Mouse (Mus musculus): ENCODE measurements at regions not wholly inside any gene's neighbourhood (a gene's known extent, or its start where the extent isn't known, plus 50 kb on each side); places are given as distances from the start of the nearest gene placed in this dataset.
A peak's percentile ranks its signal among the peaks of the same experiment; 100 is the strongest.

GRCm38 (mm10) chr4:62755237-62755900, 195.7 kb downstream of the Rgs3 start:
- ATAC-seq (replicated peaks in 1 of 2; ENCODE audit: insufficient read depth in 1 of 2, low FRiP score in 2 of 2, low TSS enrichment in 1 of 2, low read depth in 1 of 2, poor library complexity in 2 of 2, severe bottlenecking in 2 of 2), result peak; percentile 82 to 88

- ATAC-seq (replicated peaks in 1 of 2; ENCODE audit: insufficient read depth in 1 of 2, low FRiP score in 2 of 2, low TSS enrichment in 1 of 2, low read depth in 1 of 2, poor library complexity in 2 of 2, severe bottlenecking in 2 of 2), result peak; percentile 20; a peak in 3 of 4 replicates
Observed at GRCm38 (mm10) chr4:62756721-62757206, 197.1 kb downstream of the Rgs3 start.

GRCm38 (mm10) chr4:62760748-62761604, 201.3 kb downstream of the Rgs3 start:
- ATAC-seq (replicated peaks in 1 of 2; ENCODE audit: insufficient read depth in 1 of 2, low FRiP score in 2 of 2, low TSS enrichment in 1 of 2, low read depth in 1 of 2, poor library complexity in 2 of 2, severe bottlenecking in 2 of 2), result no peak

- ATAC-seq (replicated peaks in 1 of 2; ENCODE audit: insufficient read depth in 1 of 2, low FRiP score in 2 of 2, low TSS enrichment in 1 of 2, low read depth in 1 of 2, poor library complexity in 2 of 2, severe bottlenecking in 2 of 2), result peak; percentile 27 to 54; a peak in 3 of 4 replicates
Observed at GRCm38 (mm10) chr4:62761672-62762071, 202.0 kb downstream of the Rgs3 start.

- peak; percentile 88 to 94 for ATAC-seq (replicated peaks in 1 of 2; ENCODE audit: insufficient read depth in 1 of 2, low FRiP score in 2 of 2, low TSS enrichment in 1 of 2, low read depth in 1 of 2, poor library complexity in 2 of 2, severe bottlenecking in 2 of 2)
Observed at GRCm38 (mm10) chr4:62763990-62764389, 201.4 kb upstream of the Zfp618 start.

GRCm38 (mm10) chr4:62769469-62770234, 195.7 kb upstream of the Zfp618 start:
- ATAC-seq (replicated peaks in 1 of 2; ENCODE audit: insufficient read depth in 1 of 2, low FRiP score in 2 of 2, low TSS enrichment in 1 of 2, low read depth in 1 of 2, poor library complexity in 2 of 2, severe bottlenecking in 2 of 2), result no peak

- ATAC-seq (replicated peaks in 1 of 2; ENCODE audit: insufficient read depth in 1 of 2, low FRiP score in 2 of 2, low TSS enrichment in 1 of 2, low read depth in 1 of 2, poor library complexity in 2 of 2, severe bottlenecking in 2 of 2), result peak; percentile 47 to 79; a peak in 3 of 4 replicates
Observed at GRCm38 (mm10) chr4:62775005-62775609, 190.3 kb upstream of the Zfp618 start.

- ATAC-seq (replicated peaks in 1 of 2; ENCODE audit: insufficient read depth in 1 of 2, low FRiP score in 2 of 2, low TSS enrichment in 1 of 2, low read depth in 1 of 2, poor library complexity in 2 of 2, severe bottlenecking in 2 of 2), result no peak
Observed at GRCm38 (mm10) chr4:62776881-62777280, 188.5 kb upstream of the Zfp618 start.

- no peak for ATAC-seq (replicated peaks in 1 of 2; ENCODE audit: insufficient read depth in 1 of 2, low FRiP score in 2 of 2, low TSS enrichment in 1 of 2, low read depth in 1 of 2, poor library complexity in 2 of 2, severe bottlenecking in 2 of 2)
Observed at GRCm38 (mm10) chr4:62777436-62777835, 187.9 kb upstream of the Zfp618 start.

GRCm38 (mm10) chr4:62778621-62779020, 186.8 kb upstream of the Zfp618 start:
- no peak for ATAC-seq (replicated peaks in 1 of 2; ENCODE audit: insufficient read depth in 1 of 2, low FRiP score in 2 of 2, low TSS enrichment in 1 of 2, low read depth in 1 of 2, poor library complexity in 2 of 2, severe bottlenecking in 2 of 2)

- peak; percentile 90 to 91 for ATAC-seq (replicated peaks in 1 of 2; ENCODE audit: insufficient read depth in 1 of 2, low FRiP score in 2 of 2, low TSS enrichment in 1 of 2, low read depth in 1 of 2, poor library complexity in 2 of 2, severe bottlenecking in 2 of 2)
Observed at GRCm38 (mm10) chr4:62780409-62780808, 185.0 kb upstream of the Zfp618 start.

GRCm38 (mm10) chr4:62780837-62781236, 184.5 kb upstream of the Zfp618 start:
- ATAC-seq (replicated peaks in 1 of 2; ENCODE audit: insufficient read depth in 1 of 2, low FRiP score in 2 of 2, low TSS enrichment in 1 of 2, low read depth in 1 of 2, poor library complexity in 2 of 2, severe bottlenecking in 2 of 2), result no peak

GRCm38 (mm10) chr4:62781309-62781800, 184.0 kb upstream of the Zfp618 start:
- 0 out of 4 replicates have a peak, but pooled peaks of 1 of the 2 experiments have one; percentile 9 for ATAC-seq (replicated peaks in 1 of 2; ENCODE audit: insufficient read depth in 1 of 2, low FRiP score in 2 of 2, low TSS enrichment in 1 of 2, low read depth in 1 of 2, poor library complexity in 2 of 2, severe bottlenecking in 2 of 2)

- no peak for ATAC-seq (replicated peaks in 1 of 2; ENCODE audit: insufficient read depth in 1 of 2, low FRiP score in 2 of 2, low TSS enrichment in 1 of 2, low read depth in 1 of 2, poor library complexity in 2 of 2, severe bottlenecking in 2 of 2)
Observed at GRCm38 (mm10) chr4:62785711-62786110, 179.7 kb upstream of the Zfp618 start.

- no peak for ATAC-seq (replicated peaks in 1 of 2; ENCODE audit: insufficient read depth in 1 of 2, low FRiP score in 2 of 2, low TSS enrichment in 1 of 2, low read depth in 1 of 2, poor library complexity in 2 of 2, severe bottlenecking in 2 of 2)
Observed at GRCm38 (mm10) chr4:62789696-62790095, 175.7 kb upstream of the Zfp618 start.

- no peak; a peak in 1 of 4 replicates for ATAC-seq (replicated peaks in 1 of 2; ENCODE audit: insufficient read depth in 1 of 2, low FRiP score in 2 of 2, low TSS enrichment in 1 of 2, low read depth in 1 of 2, poor library complexity in 2 of 2, severe bottlenecking in 2 of 2)
Observed at GRCm38 (mm10) chr4:62793582-62793981, 171.8 kb upstream of the Zfp618 start.

GRCm38 (mm10) chr4:62795538-62795937, 169.8 kb upstream of the Zfp618 start:
- no peak for ATAC-seq (replicated peaks in 1 of 2; ENCODE audit: insufficient read depth in 1 of 2, low FRiP score in 2 of 2, low TSS enrichment in 1 of 2, low read depth in 1 of 2, poor library complexity in 2 of 2, severe bottlenecking in 2 of 2)
